Mouse (Mus musculus): ENCODE measurements around the gene Gm17660.

- no peak for TF ChIP-seq CTCF (IDR thresholded peaks at IDR 0.05; ENCODE audit: low read depth)
- TF ChIP-seq EP300 (IDR thresholded peaks at IDR 0.05; ENCODE audit: low read depth), result no peak
Measured at GRCm38 (mm10) chr5:104112511-104112910, 35.1 kb upstream of the Gm17660 start.

All from heart, postnatal 0 days (tissue).